Mouse (Mus musculus): ENCODE measurements around the gene Cdh6.

The Cdh6 gene

DNA sequence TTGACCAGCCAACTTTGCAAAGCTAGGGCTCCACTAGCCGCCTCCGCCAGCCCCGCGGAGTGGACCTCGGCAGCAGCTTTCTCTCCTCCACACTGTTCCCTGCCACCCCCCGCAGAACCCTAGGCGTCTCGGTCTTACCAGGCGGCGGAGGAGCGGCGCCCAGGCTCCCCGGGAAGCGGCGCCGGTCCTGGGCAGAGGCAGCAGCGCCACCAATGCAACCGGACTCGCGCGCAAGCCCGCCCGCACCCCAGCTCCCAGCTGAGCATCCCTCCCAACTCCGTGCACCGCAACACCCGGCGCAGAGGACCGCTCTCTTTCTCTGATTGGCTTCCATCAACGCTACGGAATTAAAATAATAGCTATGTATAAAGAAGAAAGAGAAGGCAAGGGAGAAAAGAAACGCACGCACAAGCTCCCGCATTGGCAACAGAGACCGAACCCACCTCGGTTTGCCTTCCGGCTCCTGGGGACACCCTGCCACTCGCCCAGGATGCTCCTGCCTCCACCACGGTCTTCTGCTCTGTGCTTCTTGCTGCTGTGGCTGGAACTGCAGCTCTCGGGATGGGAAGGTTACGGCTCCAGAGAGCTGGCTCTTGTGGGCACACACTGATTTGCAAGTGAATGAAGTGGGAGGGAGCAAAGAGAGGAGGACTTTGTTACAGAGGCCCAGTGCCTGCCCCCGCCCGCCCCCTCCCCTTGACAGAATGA, at the start of gene Cdh6:
Gene Cdh6 (minus strand): TSS at position 605 of the 708 bp plus-strand sequence.
- DNase-seq (ENCODE audit: low spot score in 2 of 2) = peak; percentile 54 to 64

DNA sequence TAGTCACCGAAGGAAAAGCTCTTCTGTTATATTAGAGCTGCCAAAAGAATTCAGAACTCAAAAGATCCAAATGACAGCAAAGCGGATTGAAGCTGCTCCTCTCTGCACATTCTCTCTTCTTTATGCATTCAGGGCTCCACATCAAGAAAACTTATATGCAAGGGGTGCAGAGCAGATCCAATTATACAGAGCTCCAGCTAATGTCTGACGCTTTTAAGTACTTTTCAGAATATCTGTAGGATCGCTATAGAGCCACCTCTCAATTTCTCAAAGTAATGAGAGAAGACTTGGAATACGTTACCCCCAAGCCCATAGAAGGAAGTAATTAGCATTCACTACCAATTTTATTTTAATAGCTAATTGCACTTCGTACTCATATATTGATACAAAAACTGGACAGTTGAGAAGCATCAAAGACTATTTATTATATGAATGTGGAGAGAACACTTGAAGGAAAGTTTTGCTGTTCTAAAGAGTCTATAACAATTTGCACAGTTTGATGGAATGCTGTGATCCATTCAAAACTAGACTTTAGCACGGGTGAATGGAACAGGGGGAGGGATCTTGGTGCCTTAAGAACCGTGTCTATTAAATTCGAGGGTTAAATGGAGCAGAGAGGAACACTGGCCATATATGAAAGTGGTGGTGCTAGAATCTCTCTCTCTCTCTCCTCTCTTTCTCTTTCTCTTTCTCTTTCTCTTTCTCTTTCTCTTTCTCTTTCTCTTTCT, 46.4 kb upstream of the Cdh6 start:
- no peak for DNase-seq (ENCODE audit: low spot score in 2 of 2)

DNA sequence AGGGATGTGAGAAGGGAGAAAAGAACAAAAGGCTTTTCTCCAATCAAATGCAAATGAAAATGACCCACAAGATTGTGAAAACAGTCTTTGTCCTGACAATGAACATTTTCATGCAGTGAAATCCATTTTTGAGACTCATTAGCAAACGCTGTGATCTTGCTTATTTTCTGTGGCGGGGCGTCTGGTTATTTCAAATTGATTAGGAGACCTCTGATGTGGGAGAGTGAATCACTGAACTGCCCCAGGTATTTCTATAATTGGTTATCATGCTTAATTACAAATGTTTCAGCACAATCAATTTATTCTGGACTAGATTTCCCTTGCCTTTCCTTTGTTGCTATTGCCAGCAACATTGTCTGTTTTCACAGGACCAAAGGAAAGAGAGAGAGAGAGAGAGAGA, 44.3 kb upstream of the Cdh6 start:
- DNase-seq (ENCODE audit: low spot score in 2 of 2) = no peak

DNA sequence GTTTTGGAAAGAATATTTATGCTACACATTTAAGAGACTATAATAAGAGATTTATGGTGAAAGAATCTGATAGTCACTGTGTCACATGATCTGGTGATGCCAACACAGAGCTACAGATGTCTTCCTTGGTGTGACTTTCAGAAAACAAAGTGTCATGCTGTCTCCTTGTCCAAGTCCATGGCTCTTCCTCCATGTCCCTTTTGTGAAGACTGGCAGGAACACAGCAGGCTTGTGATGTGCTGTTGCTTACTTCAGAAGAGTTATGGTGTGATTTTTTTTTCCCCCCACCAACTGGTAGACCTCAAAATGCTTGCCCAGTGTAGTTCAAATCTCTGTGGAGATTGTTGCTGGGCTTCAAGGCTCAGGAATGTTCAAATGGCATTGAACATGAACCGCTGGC, 43.7 kb upstream of the Cdh6 start:
- DNase-seq (ENCODE audit: low spot score in 2 of 2) = no peak

DNA sequence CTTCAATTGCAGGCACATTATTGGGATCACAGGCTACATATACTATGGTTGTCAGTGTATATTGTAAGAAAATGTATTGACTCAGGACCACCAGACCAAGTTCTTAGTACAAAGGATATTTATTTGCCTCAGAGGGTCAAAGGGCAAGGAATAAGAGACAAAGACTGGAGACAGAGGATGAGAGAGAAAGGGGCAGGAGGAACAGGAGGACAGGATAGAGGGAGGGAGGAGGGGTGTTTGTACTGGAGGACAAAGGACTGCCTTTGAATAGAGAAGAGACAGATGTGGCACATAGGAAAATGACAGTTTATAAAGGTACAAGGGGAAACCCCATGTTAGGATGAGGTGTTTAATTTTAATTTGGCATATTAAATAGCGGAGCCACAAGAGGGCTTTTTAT, 39.5 kb upstream of the Cdh6 start:
- no peak for DNase-seq (ENCODE audit: low spot score in 2 of 2)

DNA sequence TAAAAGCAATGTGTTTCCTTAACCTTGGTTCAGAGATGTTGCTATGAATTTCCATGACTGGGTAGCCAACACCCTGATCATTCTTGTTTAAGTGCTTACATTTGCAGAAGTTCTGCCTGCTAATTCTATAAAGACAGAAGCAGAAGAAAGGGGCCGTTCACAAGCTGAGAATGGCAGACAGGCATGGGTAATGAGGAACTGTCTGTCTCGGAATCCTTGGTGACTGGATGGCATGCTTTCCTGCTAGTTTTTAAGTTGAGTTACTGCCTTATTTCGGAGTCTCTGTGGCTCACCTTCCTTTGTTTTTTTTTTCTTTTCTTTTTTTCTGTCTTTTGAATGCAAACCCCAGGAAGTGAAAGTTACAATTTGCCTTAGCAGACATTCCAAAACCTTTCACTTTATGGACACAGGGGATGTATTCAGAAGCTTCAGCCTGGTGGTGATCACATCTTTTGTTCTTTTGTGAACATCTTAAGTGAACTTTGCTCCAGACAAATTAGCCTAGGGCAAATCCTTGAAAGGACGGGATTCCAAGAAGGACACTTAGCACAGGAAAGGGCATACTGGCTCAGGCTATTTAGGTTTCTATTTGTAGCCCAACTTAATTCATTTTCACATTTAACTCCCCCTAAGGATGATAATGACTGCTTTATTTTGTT, 38.7 kb upstream of the Cdh6 start:
- DNase-seq (ENCODE audit: low spot score in 2 of 2) = no peak

DNA sequence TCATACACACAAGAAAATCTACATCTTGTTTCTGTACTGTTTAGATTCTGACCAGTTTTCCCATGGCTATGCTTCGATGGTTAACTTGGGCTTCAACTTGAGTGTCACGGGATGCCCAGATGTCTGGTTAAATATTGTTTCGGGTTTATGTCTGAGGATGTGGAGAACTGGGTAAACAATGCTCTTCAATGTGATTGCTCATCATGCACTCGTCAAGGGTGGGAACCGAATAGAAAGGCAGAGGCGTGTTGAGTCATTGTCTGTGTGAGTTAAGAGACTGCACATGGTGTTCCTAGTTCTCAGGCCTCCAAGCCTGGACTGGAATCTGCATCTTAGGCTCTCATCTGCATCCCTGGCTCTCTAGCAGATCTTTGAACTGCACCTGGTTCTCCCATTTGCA, 36.7 kb upstream of the Cdh6 start:
- DNase-seq (ENCODE audit: low spot score in 2 of 2) = no peak

DNA sequence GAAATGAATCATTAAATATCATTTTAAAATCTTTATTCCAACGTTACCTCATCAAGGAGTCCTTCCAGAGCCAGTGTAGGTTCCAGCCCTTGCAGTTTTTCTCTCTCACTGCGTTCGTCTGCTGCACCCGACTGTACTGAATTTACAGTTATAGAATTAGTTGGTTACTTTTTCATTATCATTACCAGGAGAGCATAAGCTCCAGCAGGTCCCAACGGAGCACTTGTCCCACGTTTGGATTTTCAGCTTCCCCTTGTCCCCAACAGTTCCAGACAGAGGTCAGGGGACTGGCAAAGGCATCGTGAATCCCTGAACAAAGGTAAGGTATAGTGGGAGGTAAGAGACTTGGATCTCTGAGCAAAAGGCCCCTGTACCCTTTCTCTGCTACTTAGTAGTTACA, 35.2 kb upstream of the Cdh6 start:
- DNase-seq (ENCODE audit: low spot score in 2 of 2) = no peak

DNA sequence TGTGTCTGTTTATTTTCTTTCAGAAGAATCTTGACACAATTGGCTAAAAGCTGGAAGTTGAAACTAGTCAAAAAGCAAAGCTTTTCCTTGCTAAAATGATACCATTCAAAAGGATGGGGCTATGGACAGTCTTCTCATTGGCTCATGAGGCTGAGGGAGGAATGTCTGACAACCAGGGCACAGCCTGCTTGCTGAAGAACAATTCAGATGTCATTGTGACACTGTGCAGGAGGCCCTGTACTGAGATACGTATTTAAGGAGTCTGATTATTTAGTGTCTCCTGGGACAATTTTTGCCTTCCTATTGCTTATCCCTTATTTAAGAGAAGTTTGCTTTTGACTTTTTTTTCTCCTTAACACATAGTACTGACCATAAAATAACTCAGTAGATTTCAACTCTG, 22.8 kb upstream of the Cdh6 start:
- no peak for DNase-seq (ENCODE audit: low spot score in 2 of 2)

DNA sequence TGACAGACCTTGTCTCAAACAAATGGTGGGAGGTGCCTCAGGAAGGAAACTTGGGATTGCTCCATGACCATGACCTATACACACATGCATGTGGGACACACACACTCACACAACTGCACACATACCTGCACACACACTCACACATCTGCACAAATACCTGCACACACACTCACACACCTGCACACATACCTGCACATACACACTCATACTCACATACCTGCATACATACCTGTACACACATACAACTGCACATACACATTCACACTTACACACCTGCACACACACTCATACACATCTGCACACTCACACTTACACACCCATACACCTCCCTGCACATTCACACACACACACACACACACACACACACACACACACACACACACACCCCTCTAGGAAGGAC, 20.6 kb upstream of the Cdh6 start:
- no peak for DNase-seq (ENCODE audit: low spot score in 2 of 2)

DNA sequence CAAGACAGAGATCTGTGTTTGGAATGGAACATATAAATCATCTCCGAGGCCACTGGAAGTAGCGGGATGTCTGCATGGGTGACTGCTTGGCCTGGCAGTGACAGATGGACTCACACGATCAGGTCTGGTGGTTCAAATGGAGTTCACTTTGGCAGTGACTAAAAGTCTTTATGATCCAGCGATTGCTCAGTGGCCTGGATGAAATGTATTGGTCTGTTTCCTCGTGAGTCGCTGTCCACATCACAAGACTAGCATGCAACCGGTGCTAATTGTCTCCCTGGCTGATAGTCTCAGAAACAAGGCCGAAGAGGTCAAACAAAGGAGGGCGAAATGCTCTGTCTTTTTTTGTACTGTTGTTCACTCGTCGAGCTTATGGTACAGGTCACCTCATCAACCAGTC, 19.6 kb upstream of the Cdh6 start:
- no peak for DNase-seq (ENCODE audit: low spot score in 2 of 2)

DNA sequence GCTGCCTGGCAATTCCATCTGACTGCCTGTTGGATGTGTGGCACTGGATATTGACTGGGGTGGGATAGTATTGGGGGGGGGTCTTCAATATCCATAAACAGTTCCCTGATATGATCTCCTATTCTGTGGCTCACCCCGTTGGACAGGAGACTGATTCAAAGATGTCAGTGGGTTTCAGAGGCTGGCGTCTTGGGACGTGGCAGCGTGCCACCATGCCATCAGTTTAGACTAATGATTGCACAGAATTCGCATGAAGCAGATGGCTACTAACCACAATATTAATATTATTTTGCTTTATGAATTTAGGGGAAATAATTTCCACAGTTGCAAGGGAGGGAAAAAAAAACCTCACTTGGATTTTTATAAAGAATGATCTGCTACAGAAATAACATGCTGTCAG, 10.2 kb upstream of the Cdh6 start:
- DNase-seq (ENCODE audit: low spot score in 2 of 2) = no peak

DNA sequence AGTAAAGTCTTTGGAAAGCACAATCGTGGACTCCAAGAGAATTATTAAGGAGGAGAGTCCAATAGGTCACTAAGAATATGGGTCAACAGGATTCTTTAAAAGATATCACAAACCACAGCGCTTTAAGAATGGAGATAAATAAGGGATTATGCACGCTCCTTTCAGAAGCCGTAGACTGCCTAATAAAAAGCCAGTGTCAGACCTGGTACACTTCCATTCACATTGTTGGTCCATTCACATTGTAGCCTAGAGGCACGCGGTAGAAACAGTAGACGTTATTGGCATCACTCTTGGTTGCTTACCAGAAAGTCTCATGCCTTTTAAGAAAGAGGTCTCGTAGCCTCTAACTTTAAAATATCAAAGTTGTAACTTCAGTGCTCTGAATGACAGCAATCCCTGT, 8.0 kb upstream of the Cdh6 start:
- no peak for DNase-seq (ENCODE audit: low spot score in 2 of 2)

DNA sequence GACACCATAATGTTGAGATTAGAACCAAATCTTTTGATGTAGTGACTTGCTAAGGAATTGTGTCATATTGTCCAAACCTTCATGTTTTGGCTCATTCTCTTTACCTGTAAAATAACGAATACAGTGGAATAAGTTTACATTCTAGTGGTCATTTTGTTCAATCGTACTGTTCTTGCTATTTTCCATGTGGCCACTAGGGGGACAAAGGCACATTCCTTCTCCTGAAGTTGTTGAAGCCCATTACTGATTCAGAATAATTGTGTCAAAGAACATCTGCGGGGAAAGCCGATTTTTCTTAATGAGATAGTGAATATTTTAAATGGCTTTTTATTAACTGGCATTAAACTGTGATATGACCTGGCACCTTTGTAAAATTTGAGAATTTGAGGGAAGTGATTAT, 7.5 kb upstream of the Cdh6 start:
- DNase-seq (ENCODE audit: low spot score in 2 of 2) = no peak

DNA sequence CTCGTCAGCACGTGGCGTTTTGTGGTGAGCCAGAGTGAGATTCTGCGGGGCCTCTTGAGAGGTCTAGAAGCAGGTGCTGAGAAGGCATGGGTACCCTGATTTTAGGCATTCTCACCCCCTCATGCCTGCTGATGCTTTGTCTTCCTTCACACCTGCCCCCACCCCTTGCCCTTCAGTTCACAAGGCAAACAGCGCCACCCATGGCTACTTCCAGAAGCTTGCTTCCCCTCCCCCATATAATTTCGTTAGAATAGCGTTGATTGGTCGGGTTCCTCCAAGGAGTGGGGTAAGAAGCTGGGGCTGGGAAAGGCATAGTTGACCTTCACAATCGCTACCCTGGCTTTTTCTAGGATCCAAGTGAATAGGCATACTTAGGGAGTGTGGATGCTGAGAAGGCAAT, 2.5 kb upstream of the Cdh6 start:
- no peak for DNase-seq (ENCODE audit: low spot score in 2 of 2)

DNA sequence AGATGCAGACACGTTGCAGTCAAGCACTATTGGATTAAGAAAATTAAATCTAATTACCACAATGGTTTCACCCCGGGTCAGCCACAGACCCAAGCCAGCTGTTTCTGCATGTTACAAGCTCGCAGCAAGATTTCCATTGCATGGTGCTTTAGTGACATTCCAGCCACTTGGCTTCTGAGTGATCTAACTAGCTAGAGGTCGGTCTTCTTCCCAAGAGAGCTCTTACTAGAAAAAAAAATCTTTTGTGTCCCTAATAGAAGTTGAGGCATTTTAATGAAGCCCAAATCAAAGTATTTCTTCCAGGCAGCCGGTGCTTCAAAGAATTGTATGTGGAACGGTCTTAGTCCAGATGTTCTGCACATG, 1.1 kb upstream of the Cdh6 start:
- no peak for DNase-seq (ENCODE audit: low spot score in 2 of 2)

DNA sequence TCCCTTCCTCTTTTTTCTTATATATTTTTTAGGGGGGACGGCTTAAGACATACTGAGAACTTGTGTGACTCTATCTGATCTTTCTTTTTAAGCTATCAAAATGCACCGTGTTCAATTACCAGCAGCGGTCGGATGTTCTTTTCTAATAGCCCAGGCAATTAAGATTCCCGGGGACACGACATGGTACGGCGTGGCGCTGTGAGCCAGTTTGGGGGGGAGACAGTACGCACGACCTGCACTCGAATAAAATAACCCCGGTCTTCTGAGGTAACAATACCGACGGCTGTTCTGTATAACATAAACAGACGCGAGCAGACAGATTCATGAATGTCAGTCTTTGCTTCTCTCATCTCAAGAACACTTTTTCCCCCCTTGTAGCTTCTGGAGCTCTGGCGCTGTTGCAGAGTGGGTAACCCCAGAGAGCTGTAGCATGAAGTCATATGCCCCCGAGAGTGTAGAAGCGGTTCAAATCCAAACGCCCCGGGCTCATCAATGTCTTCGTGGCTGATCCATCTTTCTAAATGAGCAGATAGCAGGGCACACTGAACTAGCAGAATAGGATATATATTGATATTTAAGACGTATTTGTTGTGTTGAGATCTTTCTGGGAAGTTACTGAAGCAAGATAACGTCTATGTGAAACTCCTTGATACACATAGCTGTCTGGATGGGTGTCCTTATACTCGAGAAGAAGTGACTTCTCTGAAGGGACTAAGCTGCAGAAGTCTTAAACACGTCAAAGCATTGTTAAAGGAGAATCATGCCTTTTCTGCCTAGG, 554 bp upstream of the Cdh6 start:
- no peak for DNase-seq (ENCODE audit: low spot score in 2 of 2)

DNA sequence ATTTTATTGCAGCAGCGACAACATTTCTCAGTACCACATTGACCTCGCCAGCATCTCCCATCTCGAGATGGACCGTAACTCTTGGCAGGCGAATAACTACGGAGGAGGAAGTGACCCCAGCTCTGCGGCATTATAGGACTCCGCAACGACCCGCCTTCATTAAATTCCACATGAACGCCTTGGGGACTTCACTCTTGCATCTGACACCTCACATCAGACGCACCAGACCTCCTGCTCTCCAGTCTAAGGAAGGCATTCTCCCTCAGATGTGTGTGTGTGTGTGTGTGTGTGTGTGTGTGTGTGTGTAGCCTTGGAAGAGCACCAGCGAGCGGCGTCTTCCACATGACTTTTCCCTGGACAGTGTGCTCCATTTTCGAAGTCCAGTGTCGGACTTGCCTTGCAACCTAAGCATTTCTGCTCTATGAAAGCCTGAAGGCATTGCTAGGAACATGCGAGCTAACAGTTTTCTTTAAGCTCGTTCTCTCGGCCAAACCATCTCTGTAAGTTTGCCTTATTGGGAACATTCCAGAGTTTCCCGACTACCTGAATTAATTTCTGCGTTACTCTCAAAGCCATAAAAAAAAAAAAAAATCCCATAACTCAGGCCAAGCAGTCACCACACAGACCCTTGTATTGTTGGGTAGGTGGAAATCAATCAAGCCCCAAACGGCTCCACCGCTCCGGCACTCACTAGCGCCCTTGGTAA, 957 bp downstream of the Cdh6 start:
- no peak for DNase-seq (ENCODE audit: low spot score in 2 of 2)

DNA sequence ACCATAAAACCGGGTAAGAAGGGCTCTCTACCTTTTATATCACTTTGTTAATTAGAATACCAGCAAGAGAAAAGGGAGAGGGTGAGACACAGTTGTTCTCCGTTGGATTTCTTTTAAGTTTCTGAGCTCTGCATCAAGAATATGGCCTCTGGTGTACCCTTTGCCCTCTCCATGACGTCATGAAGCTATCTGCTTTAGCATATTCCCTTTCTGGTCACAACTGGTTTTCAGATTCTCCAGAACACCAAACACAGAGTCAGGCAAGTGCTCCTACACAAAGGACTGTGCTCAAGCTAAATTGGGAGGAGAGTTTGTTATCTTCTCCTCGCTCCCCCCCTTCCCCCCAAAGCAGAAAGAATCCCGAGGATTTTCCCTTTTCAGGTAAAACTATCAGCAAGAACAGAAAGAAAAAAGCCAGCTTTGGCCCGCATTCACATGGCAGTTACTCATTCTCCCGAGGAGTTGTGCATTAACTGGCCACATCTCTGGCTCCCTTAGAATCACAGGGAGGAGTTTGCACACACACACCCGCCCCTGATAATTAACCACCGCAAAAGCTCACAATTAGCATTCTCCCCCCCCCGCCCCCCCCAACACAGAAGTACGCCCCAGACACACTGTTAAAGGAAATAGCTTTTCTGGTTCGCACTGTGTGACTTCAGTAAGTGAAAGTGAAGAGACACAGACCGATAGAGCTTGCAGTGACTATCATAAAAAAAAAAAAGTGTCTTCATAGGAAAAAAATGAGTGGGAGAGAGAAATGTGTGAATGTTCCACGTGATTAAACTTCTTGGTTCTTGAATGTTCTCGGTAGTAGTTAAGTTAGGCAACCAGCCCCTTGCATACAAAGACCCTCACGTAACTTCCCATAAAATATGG, 1.8 kb downstream of the Cdh6 start:
- no peak for DNase-seq (ENCODE audit: low spot score in 2 of 2)

DNA sequence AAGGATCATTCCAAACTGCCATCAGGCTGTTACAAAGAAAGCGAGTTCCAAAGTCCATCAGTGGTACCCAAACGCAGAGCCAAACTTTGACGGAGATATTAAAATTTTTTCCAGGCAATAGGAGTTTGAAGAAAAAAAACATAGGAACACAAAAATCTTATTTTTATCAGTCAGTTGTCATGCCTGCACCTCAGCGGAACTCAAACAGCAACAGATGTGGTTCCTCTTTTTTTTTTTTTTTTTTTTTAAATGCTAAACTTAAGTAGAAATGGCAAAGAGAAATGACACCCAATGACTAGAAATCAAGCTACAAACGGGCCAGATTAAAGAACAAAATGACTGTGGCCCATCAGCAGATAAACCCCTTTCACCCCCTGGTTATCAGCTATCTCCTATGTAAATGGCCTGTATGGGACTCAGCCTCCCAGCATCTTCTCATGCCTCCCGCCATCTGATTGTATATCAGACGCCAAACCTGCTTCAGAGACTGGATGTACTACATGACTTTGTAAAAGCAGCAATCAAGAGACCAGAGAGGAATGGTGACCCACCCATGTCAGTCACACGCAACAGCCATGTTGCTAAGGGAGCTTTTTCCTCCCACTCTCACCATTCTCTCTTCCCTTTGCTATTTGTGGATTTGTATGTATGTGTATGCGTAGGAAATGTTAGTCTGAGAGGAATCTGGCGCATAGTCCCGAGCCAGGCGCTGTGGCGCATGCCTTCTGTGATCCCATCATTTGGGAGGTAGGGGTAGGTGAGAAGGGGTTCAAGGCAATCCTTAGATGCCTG, 8.2 kb downstream of the Cdh6 start:
- DNase-seq (ENCODE audit: low spot score in 2 of 2) = no peak
